Mouse (Mus musculus): ENCODE data around the gene Tst.

- TF ChIP-seq CTCF (IDR thresholded peaks at IDR 0.05; ENCODE audit: low read depth, low read length) (no peak), POLR2A (IDR thresholded peaks at IDR 0.05; ENCODE audit: borderline replicate concordance, low read depth, low read length) (no peak)
Measured at GRCm38 (mm10) chr15:78377859-78378258, 27.8 kb downstream of the Tst start.
